Mouse (Mus musculus) adrenal gland (tissue): ENCODE results near the gene Hpgd.

ENCODE experiments used
- intact Hi-C: fragments of 180-260 bp; cut with DNase I; formaldehyde crosslinking; loops from one replicate; pipeline ENCODE4 v1.15.1; 2025

Hpgd gene

DNA sequence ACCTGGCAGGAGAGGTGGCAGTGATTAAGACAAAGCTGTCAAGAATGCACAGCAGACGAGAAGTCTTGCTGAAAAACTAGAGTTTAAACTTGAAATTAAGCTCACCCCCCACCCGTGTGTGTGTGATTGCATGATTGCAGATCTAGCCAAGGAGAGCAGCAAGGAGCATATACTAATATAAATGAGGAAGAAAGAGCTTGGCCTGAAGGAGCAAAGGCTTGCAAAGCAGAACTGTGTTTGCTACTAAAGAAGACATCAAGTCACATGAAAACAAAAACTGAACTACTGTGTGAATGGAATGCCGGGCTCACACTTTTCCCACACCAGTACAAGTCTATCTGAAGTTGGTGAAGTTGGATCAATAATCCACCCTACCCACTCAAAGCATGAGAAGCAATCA is 20.8 kb downstream of the Hpgd start:
- intact Hi-C loops = no loop called here

GRCm38 (mm10) chr8:56323276-56323675 is 28.9 kb downstream of the Hpgd start:
- intact Hi-C loops = no loop called here

- intact Hi-C loops = no loop called here
Measured at GRCm38 (mm10) chr8:56327709-56328108, 33.3 kb downstream of the Hpgd start.

GRCm38 (mm10) chr8:56328130-56328542 is 33.8 kb downstream of the Hpgd start:
- intact Hi-C loops = no loop called here

DNA sequence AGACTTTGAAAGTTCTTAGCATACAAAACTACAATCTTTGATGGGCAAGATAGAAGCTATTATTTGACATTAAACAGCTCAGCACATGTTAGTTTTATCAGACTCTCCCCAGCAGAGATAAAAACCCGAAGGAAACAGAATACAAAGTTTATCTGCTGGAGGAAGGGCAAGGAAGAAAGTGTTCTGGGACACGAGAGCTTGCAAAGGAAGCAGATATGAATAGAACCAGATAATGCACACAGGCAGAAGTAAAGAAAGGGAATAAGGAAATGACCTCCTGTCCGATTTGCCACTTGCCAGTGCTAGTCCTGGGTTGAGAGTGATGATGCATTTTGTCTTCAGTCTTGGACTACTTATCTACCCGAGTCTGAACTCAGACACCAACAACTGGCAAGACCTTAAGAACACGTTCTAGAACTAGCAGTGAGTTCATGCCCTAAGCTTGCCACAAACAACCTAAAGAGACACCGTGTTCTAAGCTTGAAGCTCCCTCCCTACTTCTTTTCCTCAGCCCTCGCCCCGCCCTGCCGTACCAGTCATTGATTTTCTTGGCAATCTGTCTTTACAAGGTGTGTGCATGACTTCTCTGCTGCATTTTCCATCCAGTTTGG is 41.1 kb downstream of the Hpgd start:
- intact Hi-C loops = no loop called here

GRCm38 (mm10) chr8:56336771-56337170 is 42.4 kb downstream of the Hpgd start:
- intact Hi-C loops = no loop called here

- intact Hi-C loops = no loop called here
Measured at GRCm38 (mm10) chr8:56343505-56343904, 49.1 kb downstream of the Hpgd start.

DNA sequence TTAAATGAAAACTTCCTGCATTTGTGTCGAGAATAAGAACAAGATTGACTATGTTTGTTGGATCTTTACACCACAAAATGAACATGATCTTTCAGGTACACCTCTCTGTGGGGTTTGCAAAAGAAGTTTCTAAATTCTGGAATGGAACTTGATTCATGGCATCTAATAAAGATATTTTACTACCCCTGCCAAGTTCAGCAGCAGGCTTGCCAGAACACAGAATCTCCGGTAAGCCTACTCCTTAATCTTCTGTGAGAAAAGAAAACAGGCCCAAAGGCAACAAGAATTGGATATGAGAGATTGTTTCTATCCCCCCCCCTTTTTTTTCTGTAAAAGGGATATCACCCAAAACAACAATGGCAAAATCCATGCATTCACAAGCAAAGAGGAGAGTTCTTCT is 49.6 kb downstream of the Hpgd start:
- intact Hi-C loops = no loop called here

- intact Hi-C loops = no loop called here
Measured at GRCm38 (mm10) chr8:56344359-56344758, 50.0 kb downstream of the Hpgd start.

GRCm38 (mm10) chr8:56345641-56346420 is 51.4 kb downstream of the Hpgd start:
- intact Hi-C loops = no loop called here

DNA sequence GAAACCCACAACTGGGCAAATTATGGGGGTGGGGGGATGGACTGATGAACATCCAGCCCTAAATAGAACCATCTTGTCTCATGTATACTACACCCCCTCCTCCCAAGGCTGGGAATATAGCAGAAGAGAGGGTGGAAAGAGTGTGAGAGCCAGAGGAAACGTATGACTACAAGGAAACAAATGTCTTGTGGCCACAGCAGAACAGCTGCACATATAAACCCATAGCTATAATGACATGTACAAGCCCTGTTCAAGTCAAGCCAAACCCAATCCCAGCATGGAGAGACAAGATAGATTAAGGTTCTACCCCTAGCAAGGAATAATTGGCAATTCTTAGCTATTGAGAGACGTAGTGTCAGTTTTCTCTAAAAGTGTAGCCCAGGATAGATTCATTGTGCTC is 68.8 kb downstream of the Hpgd start:
- intact Hi-C loops = no loop called here
